Mouse (Mus musculus): Measurements from ENCODE around the gene Efcab6. TPM values are rescaled to one million over a fixed set of nuclear protein-coding genes. Genes with fewer than 3 reads are reported as not detected.

Efcab6 gene
- polyA plus RNA-seq, 1 experiment from 2014 or later, result 0.26 TPM

DNA sequence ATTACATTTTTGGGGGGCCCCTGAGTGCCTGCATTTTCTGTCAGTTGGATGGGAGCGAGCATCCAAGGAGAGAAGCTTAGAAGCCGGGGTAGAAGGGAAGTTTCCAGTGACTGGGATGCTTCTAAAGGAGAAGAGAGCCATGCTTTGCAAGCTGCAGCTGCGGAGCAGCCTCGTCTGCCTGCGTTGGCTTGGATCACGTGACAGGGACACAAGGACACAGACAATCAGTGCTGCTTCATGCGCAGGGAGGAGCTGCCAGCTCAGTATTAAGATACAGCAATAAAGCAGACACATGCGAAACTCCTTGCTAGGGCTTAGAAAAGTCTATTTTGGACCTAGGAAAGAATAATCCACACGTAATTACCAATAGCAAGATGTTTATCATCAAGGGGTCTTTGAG lies 167.9 kb downstream of the Efcab6 start:
- no peaks in the 10 kb centered on the region for H3K9me3 ChIP-seq (ENCODE audit: control insufficient read depth, low read length)
- ATAC-seq (ENCODE audit: low FRiP score), result no peak
- H3K4me3 ChIP-seq (ENCODE audit: low read depth, low read length), result no peak overlapping the region
- H3K4me1 ChIP-seq (replicated peaks; ENCODE audit: control insufficient read depth, insufficient read depth, low read length), result no peaks in the 10 kb centered on the region
- no peak overlapping the region for H3K27ac ChIP-seq (ENCODE audit: low read depth, low read length)
- no peak overlapping the region for H3K9ac ChIP-seq (ENCODE audit: low read depth, low read length)
- 55% methylated on average over 9 of the region's 9 CpGs for WGBS
- no peaks in the 10 kb centered on the region for H3K36me3 ChIP-seq (ENCODE audit: control insufficient read depth, insufficient read depth, low read length)
- no peak overlapping the region for H3K4me2 ChIP-seq (replicated peaks; ENCODE audit: low read depth, low read length)
- H3K27me3 ChIP-seq (ENCODE audit: control insufficient read depth, insufficient read depth, low read length), result no peaks in the 10 kb centered on the region
- DNase-seq (ENCODE audit: low spot score), result peak; percentile 36

GRCm38 (mm10) chr15:83896011-83896410 lies 169.2 kb downstream of the Efcab6 start:
- Histone ChIP-seq H3K36me3 (ENCODE audit: control insufficient read depth, insufficient read depth, low read length) (no peaks in the 10 kb centered on the region), H3K9ac (ENCODE audit: low read depth, low read length) (no peak overlapping the region), H3K27me3 (ENCODE audit: control insufficient read depth, insufficient read depth, low read length) (no peaks in the 10 kb centered on the region), H3K4me1 (replicated peaks; ENCODE audit: control insufficient read depth, insufficient read depth, low read length) (no peaks in the 10 kb centered on the region), H3K4me2 (replicated peaks; ENCODE audit: low read depth, low read length) (no peak overlapping the region), H3K4me3 (ENCODE audit: low read depth, low read length) (no peak overlapping the region), H3K9me3 (ENCODE audit: control insufficient read depth, low read length) (no peaks in the 10 kb centered on the region), H3K27ac (ENCODE audit: low read depth, low read length) (no peak overlapping the region)
- WGBS, result 27% methylated on average over 9 of the region's 9 CpGs
- no peak for ATAC-seq (ENCODE audit: low FRiP score)
- no peak for DNase-seq (ENCODE audit: low spot score)

DNA sequence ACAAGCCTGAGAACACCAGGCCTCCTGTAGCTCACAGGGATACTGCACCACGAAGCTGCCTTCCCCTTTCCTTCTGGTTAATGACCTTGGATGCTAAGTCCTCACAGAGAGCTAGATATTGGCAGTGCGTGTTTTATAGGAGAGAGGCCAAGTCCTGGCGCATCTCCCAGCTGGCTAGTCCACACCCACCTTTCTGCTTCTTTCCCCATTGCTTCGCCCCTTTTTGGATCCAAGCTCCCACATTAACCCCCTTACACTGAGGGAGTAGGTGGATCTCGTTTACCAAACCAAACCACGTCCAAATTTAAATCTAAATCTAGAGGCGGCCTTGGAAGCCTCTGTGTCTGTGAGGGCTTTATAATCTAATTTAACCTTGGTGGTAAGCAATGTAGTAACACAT lies 170.9 kb downstream of the Efcab6 start:
- no peak overlapping the region for H3K4me2 ChIP-seq (replicated peaks; ENCODE audit: low read depth, low read length)
- H3K4me1 ChIP-seq (replicated peaks; ENCODE audit: control insufficient read depth, insufficient read depth, low read length), result no peaks in the 10 kb centered on the region
- WGBS, result 88% methylated on average over 7 of the region's 7 CpGs
- H3K9me3 ChIP-seq (ENCODE audit: control insufficient read depth, low read length), result no peaks in the 10 kb centered on the region
- ATAC-seq (ENCODE audit: low FRiP score) (no peak), DNase-seq (ENCODE audit: low spot score) (no peak)
- H3K27me3 ChIP-seq (ENCODE audit: control insufficient read depth, insufficient read depth, low read length), result no peaks in the 10 kb centered on the region
- no peak overlapping the region for H3K9ac ChIP-seq (ENCODE audit: low read depth, low read length)
- no peak overlapping the region for H3K4me3 ChIP-seq (ENCODE audit: low read depth, low read length)
- H3K36me3 ChIP-seq (ENCODE audit: control insufficient read depth, insufficient read depth, low read length), result no peaks in the 10 kb centered on the region
- H3K27ac ChIP-seq (ENCODE audit: low read depth, low read length), result no peak overlapping the region

GRCm38 (mm10) chr15:83892871-83893270 lies 172.3 kb downstream of the Efcab6 start:
- Histone ChIP-seq H3K36me3 (ENCODE audit: control insufficient read depth, insufficient read depth, low read length) (no peaks in the 10 kb centered on the region), H3K4me3 (ENCODE audit: low read depth, low read length) (no peak overlapping the region), H3K27ac (ENCODE audit: low read depth, low read length) (no peak overlapping the region), H3K9me3 (ENCODE audit: control insufficient read depth, low read length) (no peaks in the 10 kb centered on the region), H3K4me1 (replicated peaks; ENCODE audit: control insufficient read depth, insufficient read depth, low read length) (no peaks in the 10 kb centered on the region), H3K4me2 (replicated peaks; ENCODE audit: low read depth, low read length) (no peak overlapping the region), H3K9ac (ENCODE audit: low read depth, low read length) (no peak overlapping the region), H3K27me3 (ENCODE audit: control insufficient read depth, insufficient read depth, low read length) (no peaks in the 10 kb centered on the region)
- no peak for DNase-seq (ENCODE audit: low spot score)
- no peak for ATAC-seq (ENCODE audit: low FRiP score)
- WGBS, result 90% methylated on average over 15 of the region's 15 CpGs

GRCm38 (mm10) chr15:83884291-83884690 lies 180.9 kb downstream of the Efcab6 start:
- H3K9ac ChIP-seq (ENCODE audit: low read depth, low read length), result no peak overlapping the region
- no peaks in the 10 kb centered on the region for H3K9me3 ChIP-seq (ENCODE audit: control insufficient read depth, low read length)
- ATAC-seq (ENCODE audit: low FRiP score) (no peak), DNase-seq (ENCODE audit: low spot score) (no peak)
- no peaks in the 10 kb centered on the region for H3K4me1 ChIP-seq (replicated peaks; ENCODE audit: control insufficient read depth, insufficient read depth, low read length)
- no peak overlapping the region for H3K27ac ChIP-seq (ENCODE audit: low read depth, low read length)
- 89% methylated on average over 9 of the region's 9 CpGs for WGBS
- H3K4me2 ChIP-seq (replicated peaks; ENCODE audit: low read depth, low read length), result no peak overlapping the region
- no peak overlapping the region for H3K4me3 ChIP-seq (ENCODE audit: low read depth, low read length)
- no peaks in the 10 kb centered on the region for H3K36me3 ChIP-seq (ENCODE audit: control insufficient read depth, insufficient read depth, low read length)
- H3K27me3 ChIP-seq (ENCODE audit: control insufficient read depth, insufficient read depth, low read length), result no peaks in the 10 kb centered on the region

DNA sequence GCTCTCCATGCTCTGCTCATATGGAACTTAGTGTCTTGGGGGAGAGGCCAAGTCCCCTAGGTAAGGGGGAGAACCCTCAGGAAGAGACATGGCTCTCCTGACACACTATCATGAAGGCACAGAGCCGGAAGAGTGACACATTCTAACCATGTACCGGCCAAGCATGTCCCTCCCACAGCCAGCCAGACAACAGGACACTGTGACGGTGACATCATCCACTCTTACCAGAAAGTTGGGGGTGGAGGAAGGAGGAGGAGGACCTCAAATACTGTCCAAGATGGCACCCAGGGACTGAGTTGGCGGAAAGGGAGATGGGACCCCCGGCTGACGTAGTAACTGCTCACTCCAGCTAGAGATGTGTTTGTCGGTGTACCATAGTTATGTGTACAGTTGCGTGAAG lies 181.4 kb downstream of the Efcab6 start:
- 95% methylated on average over 8 of the region's 8 CpGs for WGBS
- ATAC-seq (ENCODE audit: low FRiP score) (no peak), DNase-seq (ENCODE audit: low spot score) (no peak)
- H3K4me1 ChIP-seq (replicated peaks; ENCODE audit: control insufficient read depth, insufficient read depth, low read length), result no peaks in the 10 kb centered on the region
- H3K9ac ChIP-seq (ENCODE audit: low read depth, low read length), result no peak overlapping the region
- H3K27ac ChIP-seq (ENCODE audit: low read depth, low read length), result no peak overlapping the region
- no peaks in the 10 kb centered on the region for H3K27me3 ChIP-seq (ENCODE audit: control insufficient read depth, insufficient read depth, low read length)
- no peaks in the 10 kb centered on the region for H3K9me3 ChIP-seq (ENCODE audit: control insufficient read depth, low read length)
- H3K4me2 ChIP-seq (replicated peaks; ENCODE audit: low read depth, low read length), result no peak overlapping the region
- H3K4me3 ChIP-seq (ENCODE audit: low read depth, low read length), result no peak overlapping the region
- H3K36me3 ChIP-seq (ENCODE audit: control insufficient read depth, insufficient read depth, low read length), result no peaks in the 10 kb centered on the region

DNA sequence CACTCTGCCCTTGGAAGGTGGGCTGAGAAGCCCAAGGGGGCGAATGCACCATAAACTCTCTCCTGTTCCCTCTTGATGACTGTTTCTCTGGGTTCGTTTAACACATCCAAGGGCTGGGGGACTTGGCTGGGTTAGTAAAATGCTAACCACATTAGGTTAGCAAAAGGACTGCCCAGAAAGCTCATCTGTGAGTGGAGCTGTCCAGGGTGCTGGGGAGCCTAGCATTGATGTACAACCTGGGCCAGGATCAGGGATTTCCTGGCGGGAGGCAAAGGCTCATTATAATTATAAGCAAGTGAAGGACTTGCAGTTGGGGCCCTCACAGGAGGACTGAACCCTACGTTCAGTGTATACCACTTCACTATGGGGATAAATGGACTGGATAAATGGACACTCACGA lies 185.3 kb downstream of the Efcab6 start:
- WGBS, result 28% methylated on average over 5 of the region's 5 CpGs
- H3K4me2 ChIP-seq (replicated peaks; ENCODE audit: low read depth, low read length), result no peak overlapping the region

GRCm38 (mm10) chr15:83877898-83878297 lies 187.3 kb downstream of the Efcab6 start:
- Histone ChIP-seq H3K9me3 (ENCODE audit: control insufficient read depth, low read length) (no peaks in the 10 kb centered on the region), H3K4me3 (ENCODE audit: low read depth, low read length) (no peak overlapping the region), H3K27ac (ENCODE audit: low read depth, low read length) (no peak overlapping the region), H3K9ac (ENCODE audit: low read depth, low read length) (no peak overlapping the region), H3K36me3 (ENCODE audit: control insufficient read depth, insufficient read depth, low read length) (no peaks in the 10 kb centered on the region), H3K4me2 (replicated peaks; ENCODE audit: low read depth, low read length) (no peak overlapping the region), H3K27me3 (ENCODE audit: control insufficient read depth, insufficient read depth, low read length) (no peaks in the 10 kb centered on the region), H3K4me1 (replicated peaks; ENCODE audit: control insufficient read depth, insufficient read depth, low read length) (no peaks in the 10 kb centered on the region)
- no peak for DNase-seq (ENCODE audit: low spot score)
- 74% methylated on average over 2 of the region's 2 CpGs for WGBS
- no peak for ATAC-seq (ENCODE audit: low FRiP score)

More for the DNA sequence above, 185.3 kb downstream of the Efcab6 start:
- Histone ChIP-seq H3K4me1 (replicated peaks; ENCODE audit: control insufficient read depth, insufficient read depth, low read length) (no peaks in the 10 kb centered on the region), H3K27me3 (ENCODE audit: control insufficient read depth, insufficient read depth, low read length) (no peaks in the 10 kb centered on the region), H3K9ac (ENCODE audit: low read depth, low read length) (no peak overlapping the region), H3K4me3 (ENCODE audit: low read depth, low read length) (no peak overlapping the region), H3K36me3 (ENCODE audit: control insufficient read depth, insufficient read depth, low read length) (no peaks in the 10 kb centered on the region), H3K27ac (ENCODE audit: low read depth, low read length) (no peak overlapping the region), H3K9me3 (ENCODE audit: control insufficient read depth, low read length) (no peaks in the 10 kb centered on the region)
- DNase-seq (ENCODE audit: low spot score) (peak; percentile 65), ATAC-seq (ENCODE audit: low FRiP score) (no peak)

GRCm38 (mm10) chr15:83877155-83877866 lies 187.9 kb downstream of the Efcab6 start:
- H3K27me3 ChIP-seq (ENCODE audit: control insufficient read depth, insufficient read depth, low read length), result no peaks in the 10 kb centered on the region
- 67% methylated on average over 11 of the region's 11 CpGs for WGBS
- no peaks in the 10 kb centered on the region for H3K36me3 ChIP-seq (ENCODE audit: control insufficient read depth, insufficient read depth, low read length)
- no peak overlapping the region for H3K4me3 ChIP-seq (ENCODE audit: low read depth, low read length)
- no peaks in the 10 kb centered on the region for H3K4me1 ChIP-seq (replicated peaks; ENCODE audit: control insufficient read depth, insufficient read depth, low read length)
- no peak for DNase-seq (ENCODE audit: low spot score)
- H3K4me2 ChIP-seq (replicated peaks; ENCODE audit: low read depth, low read length), result no peak overlapping the region
- H3K9ac ChIP-seq (ENCODE audit: low read depth, low read length), result no peak overlapping the region
- no peaks in the 10 kb centered on the region for H3K9me3 ChIP-seq (ENCODE audit: control insufficient read depth, low read length)
- H3K27ac ChIP-seq (ENCODE audit: low read depth, low read length), result no peak overlapping the region
- ATAC-seq (ENCODE audit: low FRiP score), result no peak

Data from hindbrain, embryonic 11.5 days (tissue).